Mouse (Mus musculus) megakaryocyte, embryonic 14.5 days (primary cell): ENCODE results near the gene Sept10. TPM values are rescaled to one million over a fixed set of nuclear protein-coding genes. Genes with fewer than 3 reads are reported as not detected.

Experiments
- H3K27me3 ChIP-seq: replicated peaks from 2 replicates; pipeline ENCODE3; 2012; ENCODE audit warnings: inconsistent platforms
- H3K36me3 ChIP-seq: replicated peaks from 2 replicates; pipeline ENCODE3; 2012; ENCODE audit warnings: low read length, inconsistent platforms, mixed read lengths
- H3K4me1 ChIP-seq: 2 replicates; pipeline ENCODE4 v1.6.1; 2012; ENCODE audit warnings: inconsistent platforms
- H3K4me3 ChIP-seq: replicated peaks from 2 replicates; pipeline ENCODE3; 2012; ENCODE audit warnings: moderate library complexity, mild to moderate bottlenecking, inconsistent platforms
- H3K9me3 ChIP-seq: 2 replicates; pipeline ENCODE4 v1.6.1; 2012; ENCODE audit warnings: inconsistent platforms
- FLI1 ChIP-seq: IDR thresholded peaks from 2 replicates; pipeline ENCODE4 v1.6.1; 2012; ENCODE audit warnings: low read length, inconsistent platforms, mixed read lengths
- GATA1 ChIP-seq: IDR thresholded peaks from 3 replicates; pipeline ENCODE4 v1.6.1; 2012; ENCODE audit warnings: mixed read lengths, low read length, inconsistent platforms, borderline replicate concordance
- polyA plus RNA-seq: library from polyadenylated mRNA; stranded (reverse); fragments of >175 nt; gene quantifications from 2 replicates; pipeline ENCODE4 v1.2.3, GENCODE M21; 2012; ENCODE audit warnings: low replicate concordance; ENCODE audit not compliant: insufficient read depth

Gene Sept10
- polyA plus RNA-seq, 1 experiment = not detected

DNA sequence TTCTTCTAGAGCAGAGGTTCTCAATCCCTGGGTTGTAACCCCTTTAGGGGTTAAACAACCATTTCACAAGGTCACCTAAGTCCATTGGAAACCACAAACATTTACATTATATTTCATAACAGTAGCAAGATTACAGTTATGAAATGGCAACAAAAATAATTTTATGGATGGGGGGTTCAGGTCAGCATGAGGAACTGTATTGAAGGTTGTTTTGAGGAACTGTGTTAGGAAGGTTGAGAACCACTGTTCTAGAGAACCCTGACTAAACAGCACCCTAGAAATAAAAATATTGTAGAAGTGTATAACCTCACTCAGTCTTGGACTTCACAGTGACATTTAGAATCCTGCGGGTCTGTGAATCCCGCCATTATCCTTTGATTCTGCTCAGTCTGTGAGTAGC is 13.6 kb upstream of the Sept10 start:
- peaks cover 45% of the 10 kb centered on the region for H3K27me3 ChIP-seq
- no peak overlapping the region for H3K4me3 ChIP-seq
- peaks cover 14% of the 10 kb centered on the region for H3K9me3 ChIP-seq
- no peak for TF ChIP-seq GATA1
- TF ChIP-seq FLI1 = no peak
- H3K4me1 ChIP-seq = no peaks in the 10 kb centered on the region
- H3K36me3 ChIP-seq = no peaks in the 10 kb centered on the region

- no peaks in the 10 kb centered on the region for H3K36me3 ChIP-seq
Measured at GRCm38 (mm10) chr10:59229205-59229820, 7.7 kb upstream of the Sept10 start.

DNA sequence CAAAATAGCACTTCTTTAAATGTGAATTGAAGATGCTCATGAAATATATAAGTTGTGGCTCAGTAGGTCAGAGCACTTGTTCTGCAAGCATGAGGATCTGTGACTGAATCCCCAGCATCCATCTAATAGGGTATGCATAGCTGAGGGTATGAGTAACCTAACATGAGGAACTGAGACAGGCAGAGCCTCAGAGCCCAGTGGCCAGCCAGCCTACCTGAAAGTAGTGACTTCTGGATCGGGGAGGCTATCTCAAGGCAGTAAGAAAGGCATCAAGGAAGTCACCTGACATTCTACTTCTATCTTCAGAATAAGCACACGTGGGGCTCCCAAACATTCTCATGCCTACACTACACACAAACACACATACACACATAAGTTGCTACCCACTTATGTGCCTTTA is 3.5 kb upstream of the Sept10 start:
- no peak overlapping the region for H3K4me3 ChIP-seq
- H3K27me3 ChIP-seq = peaks cover 77% of the 10 kb centered on the region
- no peaks in the 10 kb centered on the region for H3K36me3 ChIP-seq
- H3K9me3 ChIP-seq = peaks cover 17% of the 10 kb centered on the region
- TF ChIP-seq GATA1 (no peak), FLI1 (no peak)
- H3K4me1 ChIP-seq = peaks cover 21% of the 10 kb centered on the region

More at GRCm38 (mm10) chr10:59229205-59229820, 7.7 kb upstream of the Sept10 start:
- Histone ChIP-seq H3K9me3 (peaks cover 10% of the 10 kb centered on the region; the same call in 1 of the 2 replicates), H3K4me1 (no peaks in the 10 kb centered on the region), H3K27me3 (peaks cover 57% of the 10 kb centered on the region), H3K4me3 (no peak overlapping the region)
- TF ChIP-seq GATA1 (no peak), FLI1 (no peak)

DNA sequence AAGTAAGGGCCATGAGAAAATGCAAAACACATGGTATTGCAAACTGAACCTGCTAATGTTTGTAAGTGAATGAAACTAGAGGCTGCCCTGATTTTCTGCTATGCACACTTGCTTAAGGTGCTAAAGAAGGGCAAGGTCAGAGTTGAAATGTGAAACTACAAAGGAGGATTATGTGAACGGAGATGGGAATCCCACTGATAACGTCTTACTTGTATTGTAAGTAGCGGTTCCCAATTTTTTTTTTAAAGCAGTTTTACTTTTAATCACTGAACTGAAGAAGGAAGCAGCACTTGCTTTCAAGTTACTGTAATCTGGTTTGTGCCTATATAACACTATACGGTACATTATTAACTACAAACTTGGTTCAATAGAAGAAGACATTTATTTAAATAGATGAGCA is 2.2 kb upstream of the Sept10 start:
- no peak overlapping the region for H3K4me3 ChIP-seq
- no peak for TF ChIP-seq GATA1
- no peak for TF ChIP-seq FLI1
- H3K36me3 ChIP-seq = no peaks in the 10 kb centered on the region
- peaks cover 17% of the 10 kb centered on the region for H3K9me3 ChIP-seq
- peaks cover 21% of the 10 kb centered on the region for H3K4me1 ChIP-seq
- H3K27me3 ChIP-seq = peaks cover 81% of the 10 kb centered on the region

- Histone ChIP-seq H3K27me3 (peaks cover 82% of the 10 kb centered on the region), H3K9me3 (peaks cover 12% of the 10 kb centered on the region), H3K36me3 (no peaks in the 10 kb centered on the region), H3K4me1 (peaks cover 21% of the 10 kb centered on the region), H3K4me3 (peak overlapping the region; percentile 91)
- no peak for TF ChIP-seq FLI1
- TF ChIP-seq GATA1 = no peak
Measured at GRCm38 (mm10) chr10:59223301-59223700, 1.7 kb upstream of the Sept10 start.

GRCm38 (mm10) chr10:59222271-59223101 is 839 bp upstream of the Sept10 start:
- Histone ChIP-seq H3K9me3 (peaks cover 8% of the 10 kb centered on the region), H3K36me3 (no peaks in the 10 kb centered on the region), H3K27me3 (peaks cover 81% of the 10 kb centered on the region), H3K4me3 (peak overlapping the region; percentile 91), H3K4me1 (peaks cover 21% of the 10 kb centered on the region)
- TF ChIP-seq GATA1 (no peak), FLI1 (no peak)

DNA sequence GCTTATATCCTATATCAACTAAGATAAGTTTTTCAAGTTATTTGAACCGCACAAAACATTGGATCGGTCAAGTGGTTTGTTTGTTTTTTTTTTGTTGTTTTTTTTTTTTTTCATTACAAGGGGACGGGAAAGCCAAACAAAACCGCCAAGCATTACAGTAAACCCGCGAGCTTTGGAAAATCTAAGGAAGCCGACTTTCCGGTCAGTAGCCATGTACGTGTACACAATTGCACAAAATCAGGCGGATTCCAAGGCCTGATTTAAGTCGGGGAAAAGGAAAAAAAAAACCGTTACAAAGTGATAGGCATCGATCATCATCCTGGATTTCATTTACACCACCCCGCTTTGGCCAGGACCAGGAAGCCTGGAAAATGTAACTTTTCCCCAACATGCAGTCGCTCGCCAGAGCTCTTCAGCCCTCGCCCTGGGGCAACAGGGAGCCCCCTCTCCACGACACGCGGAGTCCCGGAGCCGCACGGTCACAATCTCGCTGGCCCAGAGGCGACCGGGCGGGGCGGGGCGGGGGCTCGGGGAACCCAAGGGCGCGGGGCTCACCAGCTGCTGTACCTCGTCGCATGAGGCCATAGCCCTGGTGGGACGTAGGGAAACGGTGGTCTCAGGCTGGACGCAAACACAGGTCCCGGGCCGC is 699 bp downstream of the Sept10 start:
- TF ChIP-seq GATA1 = no peak
- TF ChIP-seq FLI1 = no peak
- Histone ChIP-seq H3K4me3 (peak overlapping the region; percentile 91), H3K27me3 (peaks cover 76% of the 10 kb centered on the region), H3K4me1 (peaks cover 21% of the 10 kb centered on the region), H3K36me3 (no peaks in the 10 kb centered on the region), H3K9me3 (peaks cover 7% of the 10 kb centered on the region)

DNA sequence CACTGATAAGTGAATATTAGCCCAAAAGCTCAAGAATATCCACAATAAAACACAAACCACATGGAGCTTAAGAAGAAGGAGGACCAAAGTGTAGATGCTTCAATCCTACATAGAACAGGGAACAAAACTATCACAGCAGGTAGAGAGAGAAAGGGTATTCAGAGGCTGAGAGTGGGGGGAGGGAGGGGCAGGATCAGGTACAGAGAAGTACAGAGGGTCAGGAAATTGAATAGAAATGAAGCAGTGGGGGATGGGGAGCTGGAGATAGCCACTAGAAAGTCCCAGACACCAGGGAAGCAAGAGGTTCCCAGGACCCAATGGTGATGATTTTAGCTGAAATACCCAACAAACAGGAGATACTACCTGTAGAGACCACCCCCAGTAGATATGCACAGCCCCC is 21.6 kb downstream of the Sept10 start:
- Histone ChIP-seq H3K4me1 (peaks cover 4% of the 10 kb centered on the region; the same call in 1 of the 2 replicates), H3K27me3 (peaks cover 37% of the 10 kb centered on the region), H3K36me3 (no peaks in the 10 kb centered on the region), H3K9me3 (no peaks in the 10 kb centered on the region), H3K4me3 (no peak overlapping the region)
- no peak for TF ChIP-seq FLI1
- TF ChIP-seq GATA1 = no peak

- TF ChIP-seq GATA1 (no peak), FLI1 (no peak)
- Histone ChIP-seq H3K4me1 (peaks cover 14% of the 10 kb centered on the region), H3K9me3 (no peaks in the 10 kb centered on the region), H3K4me3 (no peak overlapping the region), H3K36me3 (no peaks in the 10 kb centered on the region), H3K27me3 (peaks cover 42% of the 10 kb centered on the region)
Measured at GRCm38 (mm10) chr10:59196763-59197162, 24.9 kb downstream of the Sept10 start.
